Mouse (Mus musculus) liver, adult 2 months (tissue): ENCODE measurements around the gene Tenm2.

Experiments used
- CTCF ChIP-seq: fragments of 200-500 bp; IDR thresholded peaks from 2 replicates; pipeline ENCODE4 v1.5.1; 2011; ENCODE audit warnings: low read depth, low read length, control low read depth
- POLR2A ChIP-seq: fragments of 200-500 bp; IDR thresholded peaks from 2 replicates; pipeline ENCODE4 v1.6.1; 2011; ENCODE audit warnings: low read length, control low read depth; ENCODE audit not compliant: insufficient read depth; ENCODE audit errors: extremely low read depth

DNA sequence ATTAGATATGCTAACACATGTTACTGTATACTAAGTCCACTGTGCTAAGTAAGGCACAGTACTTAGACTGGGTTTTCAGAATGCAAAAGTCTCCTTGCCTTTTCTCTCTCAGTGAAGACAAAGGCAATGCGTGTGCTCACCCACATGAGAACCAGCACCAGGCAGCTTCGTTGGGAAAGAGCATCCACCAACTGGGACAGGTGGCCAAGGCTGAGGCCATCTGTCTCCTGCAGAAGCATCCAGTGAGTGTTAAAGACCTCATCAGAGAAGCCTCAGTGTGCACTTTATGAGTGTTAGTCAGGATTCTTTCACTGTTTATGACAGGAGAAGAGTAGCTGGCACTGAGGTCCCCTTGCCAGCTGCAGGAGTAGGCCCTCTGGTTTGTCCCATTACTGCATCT lies 669.6 kb downstream of the Tenm2 start:
- TF ChIP-seq CTCF = no peak
- no peak for TF ChIP-seq POLR2A
